Mouse (Mus musculus) heart, postnatal 0 days (tissue): ENCODE measurements around the gene Tuba1a.

Source experiments
- CTCF ChIP-seq: IDR thresholded peaks from 2 replicates; pipeline ENCODE4 v1.5.1; 2016; ENCODE audit warnings: antibody characterized with exemption, control low read depth, low read depth
- EP300 ChIP-seq: IDR thresholded peaks from 2 replicates; pipeline ENCODE4 v1.6.1; 2016; ENCODE audit warnings: antibody characterized with exemption, low read depth

GRCm38 (mm10) chr15:98942081-98942480, 11.4 kb downstream of the Tuba1a start:
- TF ChIP-seq CTCF (no peak), EP300 (no peak)
